Mouse (Mus musculus): ENCODE data around the gene Dapp1. TPM values are rescaled to one million over a fixed set of nuclear protein-coding genes. Genes with fewer than 3 reads are reported as not detected.

The Dapp1 gene
- polyA plus RNA-seq, 1 experiment, result 9.0 TPM

Other genes with a start within 250 kb of the Dapp1 start
- 1,057 and 1,209 TPM in 2 replicates for gene H2afz, start 117.1 kb downstream of the Dapp1 start, polyA plus RNA-seq (2012; rRNA removed)
- gene Dnajb14, start 113.9 kb downstream of the Dapp1 start, polyA plus RNA-seq (2012; rRNA removed), result 2.0 and 3.2 TPM in 2 replicates
- gene Lamtor3, start 63.0 kb downstream of the Dapp1 start, polyA plus RNA-seq (2012; rRNA removed), result 25.4 and 29.1 TPM in 2 replicates
- 0.02 and 0.04 TPM in 2 replicates for gene 1110002E22Rik, start 83.5 kb upstream of the Dapp1 start, polyA plus RNA-seq (2012; rRNA removed)
- 0.06 and 0.49 TPM in 2 replicates for gene Gm5105, start 85.8 kb upstream of the Dapp1 start, polyA plus RNA-seq (2012; rRNA removed)
- gene Trmt10a, start 161.9 kb upstream of the Dapp1 start, polyA plus RNA-seq (2012; rRNA removed), result 0.73 and 0.96 TPM in 2 replicates
- gene Mttp, start 163.4 kb upstream of the Dapp1 start, polyA plus RNA-seq (2012; rRNA removed), result 70.5 and 272 TPM in 2 replicates
- gene 4930579F01Rik, start 212.3 kb upstream of the Dapp1 start, polyA plus RNA-seq (2012; rRNA removed), result not detected in 2 replicates
- 0.18 TPM in 1 of 2 replicates, not detected in the other for gene Adh7, start 236.2 kb upstream of the Dapp1 start, polyA plus RNA-seq (2012; rRNA removed)